Mouse (Mus musculus) olfactory bulb, adult 2 months (tissue): ENCODE measurements around the gene Gm45711.
"Not testable (repeated sequence)": the region's sequence is repeated elsewhere in the genome, so short reads cannot be mapped to it uniquely, and the experiment has no call there.

ENCODE experiments used
- CTCF ChIP-seq: fragments of 200-500 bp; IDR thresholded peaks from 2 replicates; pipeline ENCODE4 v1.5.1; 2012; ENCODE audit warnings: low read depth, mild to moderate bottlenecking, low read length, moderate library complexity; ENCODE audit not compliant: insufficient read depth
- POLR2A ChIP-seq: fragments of 200-500 bp; IDR thresholded peaks from 2 replicates; pipeline ENCODE4 v1.6.1; 2012; ENCODE audit warnings: mild to moderate bottlenecking, low read depth, low read length, moderate library complexity; ENCODE audit not compliant: insufficient read depth

DNA sequence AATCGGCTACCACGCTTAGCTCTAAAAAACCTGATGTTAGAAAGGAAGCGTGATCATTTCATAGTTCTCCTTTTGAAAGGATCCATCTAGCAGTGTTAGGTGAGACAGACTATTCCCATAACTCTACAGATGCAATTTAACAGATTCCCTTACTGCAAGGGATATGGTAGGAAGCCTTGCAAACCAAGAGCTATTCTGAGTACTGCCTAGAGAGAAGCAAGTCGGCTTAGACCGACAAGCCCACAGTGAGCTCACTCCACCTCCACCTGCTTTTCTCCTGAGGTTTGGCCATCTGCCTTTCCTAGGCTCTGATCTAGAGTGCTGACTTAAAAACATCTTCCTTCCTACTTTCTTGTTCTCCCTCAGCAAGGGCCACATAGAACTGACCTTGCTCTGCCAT is 48.1 kb downstream of the Gm45711 start:
- not testable (repeated sequence) for TF ChIP-seq POLR2A, CTCF
